Mouse (Mus musculus) kidney, embryonic 14.5 days (tissue): Measurements from ENCODE around the gene Camk1g. TPM values are rescaled to one million over a fixed set of nuclear protein-coding genes. Genes with fewer than 3 reads are reported as not detected.

Source experiments
- ATAC-seq: fragments of 200-750 bp; cut with Nextera tagmentation; 2 replicates; pipeline ENCODE4 v1.8.0; 2017; ENCODE audit warnings: moderate number of reproducible peaks, mild to moderate bottlenecking, moderate TSS enrichment, moderate library complexity; ENCODE audit not compliant: low FRiP score, low TSS enrichment
- H3K27ac ChIP-seq: fragments of 300-500 bp; sonication (generic); 2 replicates; pipeline ENCODE4 v1.5.1; 2014; ENCODE audit warnings: low read depth, mild to moderate bottlenecking, low read length, moderate library complexity, mixed read lengths
- H3K27me3 ChIP-seq: fragments of 300-500 bp; sonication (generic); 2 replicates; pipeline ENCODE4 v1.6.1; 2014; ENCODE audit warnings: mild to moderate bottlenecking, low read length; ENCODE audit not compliant: control insufficient read depth, insufficient read depth
- H3K36me3 ChIP-seq: fragments of 300-500 bp; sonication (generic); 2 replicates; pipeline ENCODE4 v1.6.1; 2014; ENCODE audit warnings: low read length, mixed read lengths; ENCODE audit not compliant: control insufficient read depth, insufficient read depth
- H3K4me1 ChIP-seq: fragments of 300-500 bp; sonication (generic); 2 replicates; pipeline ENCODE4 v1.6.1; 2014; ENCODE audit warnings: low read length, mixed read lengths; ENCODE audit not compliant: control insufficient read depth, insufficient read depth
- H3K4me2 ChIP-seq: fragments of 300-500 bp; sonication (generic); replicated peaks from 2 replicates; pipeline ENCODE4 v1.6.1; 2014; ENCODE audit warnings: low read depth, mild to moderate bottlenecking, low read length
- H3K4me3 ChIP-seq: fragments of 300-500 bp; sonication (generic); 2 replicates; pipeline ENCODE4 v1.5.1; 2014; ENCODE audit warnings: mild to moderate bottlenecking, low read length
- H3K9ac ChIP-seq: fragments of 300-500 bp; sonication (generic); 2 replicates; pipeline ENCODE4 v1.6.1; 2014; ENCODE audit warnings: low read depth, mild to moderate bottlenecking, low read length, moderate library complexity
- H3K9me3 ChIP-seq: fragments of 300-500 bp; sonication (generic); 2 replicates; pipeline ENCODE4 v1.6.1; 2016; ENCODE audit warnings: low read length; ENCODE audit not compliant: control insufficient read depth
- WGBS: fragments of 180-500 bp; shearing (Covaris S2); extraction: QIAGEN DNeasy Blood & Tissue Kit; methylation state at CpG from one replicate; pipeline ENCODE4 v1.1.7; 2014; 5-methylcytosine and 5-hydroxymethylcytosine counted together
- polyA plus RNA-seq: library from polyadenylated mRNA; unstranded; fragments of >200 nt; fragmentation: Nextera tagmentation; extraction: Ambion mirVana; gene quantifications from 2 replicates; pipeline ENCODE4 v1.2.1, GENCODE M21; 2014

Gene Camk1g
- polyA plus RNA-seq: 10.2 and 13.4 TPM in 2 replicates

DNA sequence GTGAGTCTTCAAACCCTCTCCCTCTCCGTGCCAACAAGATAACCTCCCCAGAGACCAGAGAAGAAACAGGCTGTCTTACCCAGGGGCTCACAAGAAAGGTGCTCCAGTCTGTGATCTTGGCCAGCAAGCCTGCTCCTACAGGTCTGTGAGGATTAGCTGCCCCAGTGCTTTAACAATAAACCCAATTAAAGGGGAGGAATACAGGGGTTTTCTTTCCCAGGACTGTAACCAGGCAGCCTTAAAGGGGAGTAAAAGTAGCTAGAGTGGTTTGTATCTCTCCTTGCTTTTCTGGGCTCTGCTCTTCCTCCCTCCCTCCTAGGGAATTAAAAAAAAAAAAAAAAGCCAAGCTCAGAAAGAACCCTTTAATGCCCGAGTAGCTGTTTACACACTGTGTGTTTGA, at the start of gene Camk1g:
TSS of gene Camk1g (minus strand) at position 203 of the 400 bp plus-strand sequence.
- H3K4me3 ChIP-seq: peak within 1 kb of the TSS; percentile 45
- H3K36me3 ChIP-seq: no peaks in the 10 kb centered on the region
- H3K9ac ChIP-seq: peak within 1 kb of the TSS; percentile 62
- H3K27me3 ChIP-seq: no peaks in the 10 kb centered on the region
- H3K27ac ChIP-seq: no peak within 1 kb of the TSS
- peak within 1 kb of the TSS; percentile 58 for H3K4me2 ChIP-seq
- peaks cover 14% of the 10 kb centered on the region; the same call in 1 of the 2 replicates for H3K4me1 ChIP-seq
- WGBS: 0% methylated on average over 2 of the region's 2 CpGs
- peak; percentile 88 for ATAC-seq
- H3K9me3 ChIP-seq: no peaks in the 10 kb centered on the region

DNA sequence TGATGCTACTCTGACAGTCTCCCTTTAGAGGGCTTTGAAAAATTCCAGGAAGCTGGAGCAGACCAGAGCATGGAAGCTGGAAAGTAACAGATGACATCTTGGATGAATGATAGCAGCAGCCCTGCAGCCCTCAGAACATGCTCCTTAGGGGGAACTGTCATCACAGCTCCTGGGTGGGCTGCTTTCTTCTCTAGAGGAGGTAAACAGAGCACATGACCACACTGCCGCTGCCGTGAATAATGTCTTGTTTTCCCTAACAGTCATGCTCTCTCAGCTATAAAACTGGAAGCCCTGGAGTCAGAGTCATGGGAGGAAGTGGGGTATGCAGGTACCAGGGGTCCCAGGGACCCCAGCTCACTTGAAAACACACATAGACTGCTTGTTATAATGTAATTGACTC, 49.1 kb upstream of the Camk1g start:
- Histone ChIP-seq H3K9ac (no peak overlapping the region), H3K27ac (no peak overlapping the region), H3K4me2 (no peak overlapping the region), H3K4me1 (peaks cover 12% of the 10 kb centered on the region), H3K27me3 (peaks cover 3% of the 10 kb centered on the region; the same call in 1 of the 2 replicates), H3K9me3 (no peaks in the 10 kb centered on the region), H3K36me3 (no peaks in the 10 kb centered on the region), H3K4me3 (no peak overlapping the region)
- ATAC-seq: peak; percentile 61
- WGBS: 0% methylated on average over 2 of the region's 2 CpGs

DNA sequence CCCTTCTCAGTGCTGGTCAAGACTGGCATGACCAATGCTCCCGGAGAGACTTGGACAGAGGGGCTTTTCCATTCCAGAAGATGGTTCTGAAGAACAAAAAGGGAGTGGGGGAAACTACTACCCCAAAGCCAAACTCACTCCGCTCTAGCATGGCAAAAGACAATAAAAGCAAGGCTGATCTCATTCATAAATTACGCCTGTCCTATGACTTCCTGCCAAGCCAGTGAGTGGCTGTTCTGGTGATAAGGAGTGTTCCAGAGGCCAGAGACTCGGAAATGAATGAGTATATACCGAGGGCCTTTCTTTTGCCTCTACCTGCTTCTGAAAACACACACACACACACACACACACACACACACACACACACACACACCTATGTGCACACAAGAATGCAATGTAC, 48.6 kb upstream of the Camk1g start:
- 40% methylated on average over 5 of the region's 5 CpGs for WGBS
- peaks cover 3% of the 10 kb centered on the region; the same call in 1 of the 2 replicates for H3K27me3 ChIP-seq
- no peak overlapping the region for H3K9ac ChIP-seq
- H3K4me1 ChIP-seq: peaks cover 12% of the 10 kb centered on the region
- H3K9me3 ChIP-seq: no peaks in the 10 kb centered on the region
- H3K36me3 ChIP-seq: no peaks in the 10 kb centered on the region
- no peak overlapping the region for H3K4me2 ChIP-seq
- H3K27ac ChIP-seq: no peak overlapping the region
- no peak for ATAC-seq
- H3K4me3 ChIP-seq: no peak overlapping the region

DNA sequence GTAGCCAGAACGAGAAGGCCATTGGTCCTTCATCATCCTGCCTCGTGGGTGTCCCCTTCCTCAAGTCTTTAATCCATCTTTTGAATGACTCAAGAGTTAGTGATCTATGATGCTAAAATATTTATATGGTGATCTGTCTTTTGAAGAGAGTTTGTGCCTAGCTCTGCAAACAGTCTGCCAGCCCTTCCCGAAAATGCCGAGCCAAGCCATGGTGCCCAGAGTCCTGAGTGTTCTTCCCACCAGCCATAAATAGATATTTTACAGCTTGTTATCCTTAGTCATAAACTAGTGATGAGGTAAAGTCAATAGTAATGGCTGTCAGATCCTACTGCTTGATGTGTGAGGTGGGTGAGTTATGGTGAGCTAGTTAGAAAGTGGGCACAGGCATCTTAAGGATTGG, 44.0 kb upstream of the Camk1g start:
- Histone ChIP-seq H3K4me2 (no peak overlapping the region), H3K9ac (no peak overlapping the region), H3K27ac (no peak overlapping the region), H3K27me3 (peaks cover 3% of the 10 kb centered on the region; the same call in 1 of the 2 replicates), H3K4me3 (no peak overlapping the region), H3K9me3 (no peaks in the 10 kb centered on the region), H3K4me1 (peaks cover 10% of the 10 kb centered on the region), H3K36me3 (no peaks in the 10 kb centered on the region)
- no peak for ATAC-seq
- 86% methylated on average over 4 of the region's 4 CpGs for WGBS

DNA sequence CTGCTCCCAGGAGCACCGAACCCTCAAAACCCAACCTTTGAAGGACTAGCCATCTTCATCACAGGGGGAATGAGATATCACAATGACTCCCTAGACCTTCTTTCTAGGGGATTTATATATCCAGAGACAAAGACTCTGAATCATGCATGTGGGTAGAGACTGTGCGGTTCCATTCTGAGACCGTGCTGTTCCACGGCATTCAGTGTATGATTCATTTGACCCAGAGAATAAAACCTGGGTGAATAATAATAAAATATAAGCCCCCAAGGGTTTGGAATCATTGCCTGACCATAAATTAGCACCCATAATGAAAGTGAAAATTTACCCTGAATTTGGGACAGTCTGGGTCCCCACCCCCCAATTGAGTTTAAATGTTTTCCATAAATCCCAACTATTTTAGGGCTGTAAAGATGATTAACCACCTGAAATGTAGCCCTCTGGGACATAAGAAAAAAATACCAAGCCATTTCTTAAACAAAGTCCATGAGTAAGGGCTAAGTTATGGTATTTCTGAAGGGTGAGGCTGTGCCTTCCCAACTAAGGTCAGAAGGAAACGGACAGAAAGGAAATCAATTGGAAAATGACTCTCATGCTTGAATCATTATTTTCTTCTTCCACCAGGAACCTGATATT, 43.4 kb upstream of the Camk1g start:
- H3K4me1 ChIP-seq: peaks cover 4% of the 10 kb centered on the region
- H3K9me3 ChIP-seq: no peaks in the 10 kb centered on the region
- no peak overlapping the region for H3K4me3 ChIP-seq
- WGBS: 76% methylated on average over 5 of the region's 5 CpGs
- H3K9ac ChIP-seq: no peak overlapping the region
- H3K36me3 ChIP-seq: no peaks in the 10 kb centered on the region
- peaks cover 3% of the 10 kb centered on the region; the same call in 1 of the 2 replicates for H3K27me3 ChIP-seq
- no peak for ATAC-seq
- no peak overlapping the region for H3K4me2 ChIP-seq
- H3K27ac ChIP-seq: no peak overlapping the region

DNA sequence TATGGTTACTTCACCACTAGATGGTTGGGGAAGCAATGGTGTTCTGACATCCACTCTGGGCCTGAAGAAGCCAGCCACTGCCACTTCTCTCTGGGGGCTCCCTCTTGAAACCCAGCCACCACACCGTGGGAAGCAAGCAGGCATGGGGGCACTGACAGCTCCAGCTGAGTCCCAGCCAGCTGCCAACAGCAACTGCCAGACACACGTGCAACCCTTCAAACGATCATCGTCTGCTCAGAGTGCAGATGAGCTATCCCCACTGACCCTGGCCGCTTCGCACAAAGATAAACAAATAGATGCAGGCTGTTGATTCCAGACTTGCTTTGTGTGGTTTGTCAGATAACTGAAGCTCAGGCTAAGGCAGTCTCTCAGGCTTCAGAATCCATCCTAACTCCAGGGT, 37.4 kb upstream of the Camk1g start:
- ATAC-seq: no peak
- Histone ChIP-seq H3K9ac (no peak overlapping the region), H3K27me3 (no peaks in the 10 kb centered on the region), H3K4me3 (no peak overlapping the region), H3K4me2 (no peak overlapping the region), H3K4me1 (0 out of 2 replicates have a peak, but pooled peaks cover 4% of the 10 kb centered on the region), H3K27ac (no peak overlapping the region), H3K9me3 (no peaks in the 10 kb centered on the region), H3K36me3 (no peaks in the 10 kb centered on the region)
- 52% methylated on average over 6 of the region's 6 CpGs for WGBS

DNA sequence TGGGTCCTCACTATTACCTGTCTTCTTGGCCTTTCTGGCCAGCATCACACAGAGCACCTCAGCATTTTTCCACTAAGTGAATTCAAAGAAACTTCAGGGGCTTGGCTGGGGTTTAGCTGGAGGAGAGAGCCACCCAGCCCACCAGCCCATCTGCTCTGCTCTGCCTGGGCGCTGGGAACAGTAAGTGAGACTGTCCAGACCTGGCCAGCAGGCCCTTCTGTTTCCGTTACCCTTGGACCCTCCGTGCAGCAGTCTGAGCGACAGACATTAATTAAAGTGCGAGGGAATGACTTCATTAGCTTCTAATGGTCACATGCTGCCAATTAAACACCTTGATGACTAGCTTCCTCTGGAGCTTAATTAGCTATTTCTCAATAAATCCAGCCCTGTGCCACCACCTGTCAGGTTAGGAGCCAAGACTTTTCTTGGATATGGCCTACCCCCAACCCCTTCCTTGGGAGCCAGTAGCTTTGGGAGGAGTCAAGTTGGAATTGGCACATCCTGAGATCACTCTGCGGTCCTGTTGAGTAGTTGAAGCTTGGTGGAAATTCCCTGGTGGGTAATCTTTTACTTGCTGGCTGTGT, 36.1 kb upstream of the Camk1g start:
- no peak for ATAC-seq
- WGBS: 64% methylated on average over 6 of the region's 6 CpGs
- no peak overlapping the region for H3K27ac ChIP-seq

DNA sequence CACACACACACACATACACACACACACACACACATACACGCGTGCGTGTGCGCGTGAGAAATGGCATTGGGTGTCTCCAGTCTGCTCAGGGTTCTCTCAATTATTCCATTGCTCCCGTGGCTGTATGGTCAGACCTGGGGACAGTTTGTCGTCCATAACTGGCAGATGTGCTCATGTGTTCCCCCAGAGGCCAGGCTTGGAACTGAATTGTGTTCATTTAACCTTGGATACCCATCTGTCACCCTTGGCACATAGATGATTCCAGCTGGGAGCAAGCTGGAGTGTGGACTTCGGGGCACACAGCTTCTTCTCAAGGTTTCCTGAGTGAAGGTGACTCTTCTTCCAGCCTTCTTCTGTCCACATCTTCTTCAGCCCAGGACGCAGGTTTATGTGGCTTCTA, 31.6 kb upstream of the Camk1g start:
- Histone ChIP-seq H3K4me1 (no peaks in the 10 kb centered on the region), H3K4me3 (no peak overlapping the region), H3K9me3 (no peaks in the 10 kb centered on the region), H3K4me2 (no peak overlapping the region), H3K36me3 (no peaks in the 10 kb centered on the region), H3K27ac (no peak overlapping the region), H3K9ac (no peak overlapping the region), H3K27me3 (no peaks in the 10 kb centered on the region)
- 84% methylated on average over 9 of the region's 9 CpGs for WGBS
- no peak for ATAC-seq

More for the DNA sequence above, 36.1 kb upstream of the Camk1g start:
- Histone ChIP-seq H3K36me3 (no peaks in the 10 kb centered on the region), H3K4me3 (no peak overlapping the region), H3K4me2 (no peak overlapping the region), H3K9me3 (no peaks in the 10 kb centered on the region), H3K9ac (no peak overlapping the region), H3K4me1 (0 out of 2 replicates have a peak, but pooled peaks cover 4% of the 10 kb centered on the region), H3K27me3 (no peaks in the 10 kb centered on the region)

DNA sequence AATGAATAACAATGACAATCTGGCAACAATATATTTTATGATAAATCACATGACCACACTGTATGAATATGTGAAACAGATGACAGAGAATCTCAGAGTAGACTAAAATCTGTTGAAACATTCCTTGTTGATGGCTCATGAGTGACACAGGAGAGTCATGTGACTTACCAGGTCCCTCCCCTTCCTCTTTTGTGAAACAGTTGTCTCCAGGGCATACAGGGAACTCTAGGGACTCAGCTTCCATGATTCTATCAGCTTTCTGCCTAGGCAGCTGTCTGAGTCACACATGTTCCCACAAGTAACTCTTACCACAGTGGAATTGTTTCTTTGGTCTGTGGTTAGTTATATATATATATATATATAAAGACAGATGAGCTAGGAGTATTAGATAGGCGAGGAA, 30.2 kb upstream of the Camk1g start:
- Histone ChIP-seq H3K4me3 (no peak overlapping the region), H3K9me3 (no peaks in the 10 kb centered on the region), H3K27me3 (no peaks in the 10 kb centered on the region), H3K4me1 (no peaks in the 10 kb centered on the region), H3K4me2 (no peak overlapping the region), H3K27ac (no peak overlapping the region), H3K36me3 (no peaks in the 10 kb centered on the region), H3K9ac (no peak overlapping the region)
- ATAC-seq: no peak
- WGBS: 89% methylated on average over 1 of the region's 1 CpGs
